8 mouse cellular contexts compared by ENCODE assay signal in genomic region chr6:34927156-34927555, GRCm38 (mm10). TPM values are rescaled to one million over a fixed set of nuclear protein-coding genes. Genes with fewer than 3 reads are reported as not detected.
A peak's percentile ranks its signal among the peaks of the same experiment; 100 is the strongest.
DNase-seq lines count a peak whose midpoint lies in the region; ATAC-seq and TF ChIP-seq lines count a peak whose summit lies in the region.

No protein-coding gene starts in this region.

- H3K27ac ChIP-seq in heart, embryonic 11.5 days (ENCODE audit: low read depth, low read length), result no peak overlapping the region
- no peak overlapping the region for H3K27ac ChIP-seq in left cerebral cortex, adult 2 months

- DNase-seq in heart, adult 11 months, result peak; percentile 94
- DNase-seq in ZHBTc4 (ENCODE audit: low read depth, low spot score), result peak; percentile 81
- DNase-seq in heart, adult 9 months (ENCODE audit: low spot score in 2 of 2), result peak; percentile 34 to 64
- DNase-seq in left cerebral cortex, adult 2 months (ENCODE audit: extremely low spot score in 1 of 2, low spot score in 2 of 2), result peak; percentile 59 to 69
- DNase-seq in spleen, postnatal 10 days (ENCODE audit: low spot score in 2 of 2), result peak; percentile 63 to 80

- peak; percentile 91 for TF ChIP-seq CTCF in left cerebral cortex, adult 2 months (IDR thresholded peaks at IDR 0.05)

- no peak overlapping the region for H3K9ac ChIP-seq in heart, embryonic 11.5 days (ENCODE audit: low read depth, low read length)

- H3K36me3 ChIP-seq in heart, embryonic 11.5 days (ENCODE audit: control insufficient read depth, insufficient read depth, low read length), result no peaks in the 10 kb centered on the region

- no peak for ATAC-seq in heart, embryonic 11.5 days (replicated peaks; ENCODE audit: insufficient number of reproducible peaks, low FRiP score, low TSS enrichment)
- peak; percentile 96 for ATAC-seq in common myeloid progenitor, adult 5-6 weeks (replicated peaks; ENCODE audit: low read depth, poor library complexity, severe bottlenecking)
- ATAC-seq in megakaryocyte-erythroid progenitor cell, adult 5-6 weeks (replicated peaks; ENCODE audit: low FRiP score, low TSS enrichment, poor library complexity, severe bottlenecking), result peak; percentile 86

- no peaks in the 10 kb centered on the region for H3K9me3 ChIP-seq in heart, embryonic 11.5 days (replicated peaks; ENCODE audit: control insufficient read depth, low read length)

- no peak overlapping the region for H3K4me3 ChIP-seq in heart, embryonic 11.5 days (ENCODE audit: low read depth, low read length)
- H3K4me3 ChIP-seq in left cerebral cortex, adult 2 months, result no peak overlapping the region

- H3K4me1 ChIP-seq in heart, embryonic 11.5 days (ENCODE audit: control insufficient read depth, insufficient read depth, low read length), result no peaks in the 10 kb centered on the region

- no peak overlapping the region for H3K4me2 ChIP-seq in heart, embryonic 11.5 days

- intact Hi-C loops in left cerebral cortex, adult 2 months (cut with DNase I), result loop anchor here (5.0 kb wide), 1 partner anchor 415 kb away; no protein-coding TSS in a partner anchor

- WGBS in heart, embryonic 11.5 days (ENCODE audit: insufficient replicate concordance), result 35% methylated on average over 4 of the region's 4 CpGs

- H3K27me3 ChIP-seq in heart, embryonic 11.5 days (ENCODE audit: control insufficient read depth, insufficient read depth, low read length), result no peaks in the 10 kb centered on the region

RNA-seq across cellular contexts. Expression of gene Stra8, which starts 7.2 kb away (rescaled TPM):
- polyA plus RNA-seq in heart, embryonic 11.5 days (2014; fragmentation: Nextera tagmentation; extraction: Ambion mirVana), result not detected in 2 replicates
- not detected in 2 replicates for total RNA-seq in common myeloid progenitor, adult 5-6 weeks (2017)
- not detected for total RNA-seq in left cerebral cortex, adult 2 months (2021)
- total RNA-seq in megakaryocyte-erythroid progenitor cell, adult 5-6 weeks (2014; fragmentation: Nextera tagmentation), result not detected in 2 replicates
- total RNA-seq in megakaryocyte-erythroid progenitor cell, adult 5-6 weeks (2017), result not detected in 2 replicates

RNA-seq across cellular contexts. Expression of gene Wdr91, which starts 16.5 kb away (rescaled TPM):
- 12.4 and 13.0 TPM in 2 replicates for polyA plus RNA-seq in heart, embryonic 11.5 days (2014; fragmentation: Nextera tagmentation; extraction: Ambion mirVana)
- total RNA-seq in common myeloid progenitor, adult 5-6 weeks (2017), result 14.9 and 25.1 TPM in 2 replicates
- 10 to 100 TPM; 29.3 to 30.7 TPM for total RNA-seq in left cerebral cortex, adult 2 months (2021)
- total RNA-seq in megakaryocyte-erythroid progenitor cell, adult 5-6 weeks (2014; fragmentation: Nextera tagmentation), result 19.9 and 24.4 TPM in 2 replicates
- 24.4 and 37.8 TPM in 2 replicates for total RNA-seq in megakaryocyte-erythroid progenitor cell, adult 5-6 weeks (2017)

RNA-seq across cellular contexts. Expression of gene Cyren, which starts 49.3 kb away (rescaled TPM):
- 10.2 and 11.2 TPM in 2 replicates for polyA plus RNA-seq in heart, embryonic 11.5 days (2014; fragmentation: Nextera tagmentation; extraction: Ambion mirVana)
- total RNA-seq in common myeloid progenitor, adult 5-6 weeks (2017), result 5.4 and 5.9 TPM in 2 replicates
- total RNA-seq in left cerebral cortex, adult 2 months (2021), result 1 to 10 TPM; 5.6 to 7.2 TPM
- total RNA-seq in megakaryocyte-erythroid progenitor cell, adult 5-6 weeks (2014; fragmentation: Nextera tagmentation), result 12.3 and 27.8 TPM in 2 replicates
- 5.6 and 8.5 TPM in 2 replicates for total RNA-seq in megakaryocyte-erythroid progenitor cell, adult 5-6 weeks (2017)
